Mouse (Mus musculus) hindbrain, embryonic 10.5 days (tissue): Measurements from ENCODE around the gene Grcc10. TPM values are rescaled to one million over a fixed set of nuclear protein-coding genes. Genes with fewer than 3 reads are reported as not detected.

ENCODE experiments used
- DNase-seq: peaks from one replicate; pipeline ENCODE4 v3.0.0-alpha.2; 2017; ENCODE audit warnings: low spot score
- H3K27ac ChIP-seq: fragments of 300-500 bp; sonication (generic); 2 replicates; pipeline ENCODE4 v1.5.1; 2016; ENCODE audit warnings: mild to moderate bottlenecking, moderate library complexity
- H3K27me3 ChIP-seq: fragments of 300-500 bp; sonication (generic); 2 replicates; pipeline ENCODE4 v1.6.1; 2016; ENCODE audit warnings: mild to moderate bottlenecking; ENCODE audit not compliant: poor library complexity, insufficient read depth, severe bottlenecking
- H3K36me3 ChIP-seq: fragments of 300-500 bp; sonication (generic); 2 replicates; pipeline ENCODE4 v1.6.1; 2016; ENCODE audit warnings: mild to moderate bottlenecking, moderate library complexity
- H3K4me1 ChIP-seq: fragments of 300-500 bp; sonication (generic); replicated peaks from 2 replicates; pipeline ENCODE4 v1.6.1; 2016; ENCODE audit warnings: mild to moderate bottlenecking
- H3K4me3 ChIP-seq: fragments of 300-500 bp; sonication (generic); 2 replicates; pipeline ENCODE4 v1.5.1; 2016; ENCODE audit warnings: mild to moderate bottlenecking, moderate library complexity
- H3K9me3 ChIP-seq: fragments of 300-500 bp; sonication (generic); 2 replicates; pipeline ENCODE4 v1.6.1; 2016; ENCODE audit warnings: mild to moderate bottlenecking, moderate library complexity
- whole genome bisulfite sequencing: fragments of 180-500 bp; shearing (Covaris S2); methylation state at CpG from one replicate; pipeline ENCODE4 v1.1.7; 2016; 5-methylcytosine and 5-hydroxymethylcytosine counted together
- polyA plus RNA-seq: library from polyadenylated mRNA; unstranded; fragments of >200 nt; fragmentation: Nextera tagmentation; extraction: Ambion mirVana; gene quantifications from 2 replicates; pipeline ENCODE4 v1.2.1, GENCODE M21; 2016

Gene Grcc10
- 446 and 555 TPM in 2 replicates for polyA plus RNA-seq

DNA sequence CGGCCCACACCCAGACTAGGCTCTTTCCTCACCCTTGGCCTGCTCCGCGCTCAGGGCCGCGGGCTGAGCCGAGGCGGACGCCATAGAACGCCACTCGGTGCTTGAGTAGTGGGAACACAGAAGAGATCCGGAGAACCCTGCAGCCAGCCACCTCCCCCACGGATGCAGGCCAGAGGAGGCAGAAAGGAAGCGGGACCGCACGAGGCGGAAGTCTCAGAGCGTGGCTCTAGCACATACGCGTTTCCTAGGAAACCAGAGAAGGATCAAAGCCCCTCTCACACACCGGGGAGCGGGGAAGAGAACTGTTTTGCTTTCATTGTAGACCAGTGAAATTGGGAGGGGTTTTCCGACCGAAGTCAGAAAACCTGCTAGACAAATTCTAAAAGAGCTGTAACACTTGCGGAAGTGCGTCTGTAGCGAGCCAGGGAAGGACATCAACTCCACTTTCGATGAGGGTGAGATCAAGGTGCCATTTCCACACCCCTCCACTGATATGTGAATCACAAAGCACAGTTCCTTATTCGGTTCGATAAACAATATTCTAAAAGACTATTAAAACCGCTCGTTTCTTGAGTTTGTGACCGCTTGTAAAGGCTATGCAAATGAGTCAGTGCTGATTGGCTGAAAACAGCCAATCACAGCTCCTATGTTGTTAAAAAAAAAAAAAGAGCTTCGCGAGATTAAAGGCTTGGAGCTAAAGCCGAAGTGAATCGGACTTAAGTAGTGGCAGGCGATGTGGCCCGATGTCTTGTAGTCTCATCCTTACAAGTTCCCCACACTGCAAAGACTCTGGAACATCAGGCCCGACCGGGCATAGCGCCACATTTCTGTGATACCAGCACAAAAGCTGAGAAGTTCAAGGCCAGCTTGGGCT, at the start of gene Grcc10:
Grcc10 (minus strand) TSS at position 487 of the 874 bp plus-strand sequence.
- H3K4me1 ChIP-seq, result peaks cover 59% of the 10 kb centered on the region
- no peaks in the 10 kb centered on the region for H3K9me3 ChIP-seq
- peaks cover 29% of the 10 kb centered on the region for H3K36me3 ChIP-seq
- DNase-seq, result peak; percentile 96
- H3K27me3 ChIP-seq, result no peaks in the 10 kb centered on the region
- H3K27ac ChIP-seq, result peak within 1 kb of the TSS; percentile 99
- under 1% methylated on average over 41 of the region's 41 CpGs for WGBS
- H3K4me3 ChIP-seq, result peak within 1 kb of the TSS; percentile 77

GRCm38 (mm10) chr6:124790121-124790520, 48.9 kb upstream of the Grcc10 start:
- H3K4me3 ChIP-seq, result no peak overlapping the region
- no peak overlapping the region for H3K27ac ChIP-seq
- H3K4me1 ChIP-seq, result 0 out of 2 replicates have a peak, but pooled peaks cover 2% of the 10 kb centered on the region
- no peaks in the 10 kb centered on the region for H3K36me3 ChIP-seq
- H3K9me3 ChIP-seq, result no peaks in the 10 kb centered on the region
- WGBS, result 69% methylated on average over 4 of the region's 4 CpGs
- no peak for DNase-seq
- H3K27me3 ChIP-seq, result no peaks in the 10 kb centered on the region

GRCm38 (mm10) chr6:124789519-124789918, 48.3 kb upstream of the Grcc10 start:
- no peaks in the 10 kb centered on the region for H3K27me3 ChIP-seq
- H3K36me3 ChIP-seq, result no peaks in the 10 kb centered on the region
- no peak overlapping the region for H3K27ac ChIP-seq
- 84% methylated on average over 4 of the region's 4 CpGs for WGBS
- 0 out of 2 replicates have a peak, but pooled peaks cover 2% of the 10 kb centered on the region for H3K4me1 ChIP-seq
- H3K9me3 ChIP-seq, result no peaks in the 10 kb centered on the region
- DNase-seq, result no peak
- H3K4me3 ChIP-seq, result no peak overlapping the region

DNA sequence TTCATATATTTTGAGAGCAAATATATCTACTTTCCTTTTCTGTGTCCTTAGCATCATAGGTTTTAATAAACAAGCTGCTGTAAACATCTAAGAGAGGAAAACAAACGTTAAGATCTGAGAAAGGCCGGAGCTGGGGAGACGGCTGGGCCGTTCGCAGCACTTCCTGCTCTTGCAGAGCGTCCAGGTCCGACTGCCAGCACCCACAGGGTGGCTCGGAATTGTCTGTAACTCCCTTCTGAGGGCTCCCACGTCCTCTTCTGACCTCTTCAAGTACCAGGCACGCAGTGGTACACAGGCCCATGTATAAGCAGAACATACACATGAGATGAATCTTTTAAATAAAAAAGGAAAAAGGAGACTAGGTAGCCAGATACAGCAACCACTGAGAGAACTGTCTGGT, 46.5 kb upstream of the Grcc10 start:
- no peaks in the 10 kb centered on the region for H3K36me3 ChIP-seq
- DNase-seq, result no peak
- H3K4me1 ChIP-seq, result peaks cover 5% of the 10 kb centered on the region; the same call in 1 of the 2 replicates
- H3K27ac ChIP-seq, result no peak overlapping the region
- H3K4me3 ChIP-seq, result no peak overlapping the region
- H3K9me3 ChIP-seq, result no peaks in the 10 kb centered on the region
- no peaks in the 10 kb centered on the region for H3K27me3 ChIP-seq
- 77% methylated on average over 10 of the region's 10 CpGs for WGBS

GRCm38 (mm10) chr6:124786756-124787420, 45.7 kb upstream of the Grcc10 start:
- no peak for DNase-seq
- Histone ChIP-seq H3K4me3 (no peak overlapping the region), H3K4me1 (peaks cover 10% of the 10 kb centered on the region), H3K36me3 (no peaks in the 10 kb centered on the region), H3K9me3 (no peaks in the 10 kb centered on the region), H3K27ac (no peak overlapping the region), H3K27me3 (no peaks in the 10 kb centered on the region)
- WGBS, result 60% methylated on average over 8 of the region's 8 CpGs

DNA sequence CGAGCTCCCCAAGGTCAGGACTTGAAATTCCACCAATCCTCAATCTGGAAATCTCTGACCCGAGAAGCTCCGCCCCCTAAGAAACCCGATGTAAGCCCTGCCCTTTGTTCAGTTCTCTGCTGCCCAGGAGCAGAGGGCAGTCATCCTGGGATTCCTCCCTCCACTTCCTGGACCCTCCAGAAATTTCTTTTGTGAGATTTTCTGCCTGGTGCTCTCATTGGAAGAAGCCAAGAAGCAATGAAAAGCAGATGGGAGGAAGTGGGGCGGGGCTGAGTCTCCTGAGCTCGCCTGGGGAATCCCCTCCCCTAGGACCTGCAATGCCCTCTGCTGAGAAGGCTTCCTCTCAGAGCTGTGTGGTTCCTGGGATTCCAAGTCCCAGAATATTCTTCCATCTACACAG, 41.3 kb upstream of the Grcc10 start:
- H3K4me3 ChIP-seq, result peak overlapping the region; percentile 31
- 20% methylated on average over 6 of the region's 6 CpGs for WGBS
- DNase-seq, result peak; percentile 45
- peak overlapping the region; percentile 73 for H3K27ac ChIP-seq
- H3K36me3 ChIP-seq, result no peaks in the 10 kb centered on the region
- no peaks in the 10 kb centered on the region for H3K9me3 ChIP-seq
- H3K27me3 ChIP-seq, result peaks cover 28% of the 10 kb centered on the region
- peaks cover 29% of the 10 kb centered on the region for H3K4me1 ChIP-seq

- no peak for DNase-seq
- 88% methylated on average over 7 of the region's 7 CpGs for WGBS
- no peak overlapping the region for H3K4me3 ChIP-seq
- H3K36me3 ChIP-seq, result no peaks in the 10 kb centered on the region
- peaks cover 34% of the 10 kb centered on the region for H3K27me3 ChIP-seq
- no peak overlapping the region for H3K27ac ChIP-seq
- no peaks in the 10 kb centered on the region for H3K9me3 ChIP-seq
- H3K4me1 ChIP-seq, result peaks cover 29% of the 10 kb centered on the region
These were observed 39.7 kb upstream of the Grcc10 start for GRCm38 (mm10) chr6:124780917-124781316.

DNA sequence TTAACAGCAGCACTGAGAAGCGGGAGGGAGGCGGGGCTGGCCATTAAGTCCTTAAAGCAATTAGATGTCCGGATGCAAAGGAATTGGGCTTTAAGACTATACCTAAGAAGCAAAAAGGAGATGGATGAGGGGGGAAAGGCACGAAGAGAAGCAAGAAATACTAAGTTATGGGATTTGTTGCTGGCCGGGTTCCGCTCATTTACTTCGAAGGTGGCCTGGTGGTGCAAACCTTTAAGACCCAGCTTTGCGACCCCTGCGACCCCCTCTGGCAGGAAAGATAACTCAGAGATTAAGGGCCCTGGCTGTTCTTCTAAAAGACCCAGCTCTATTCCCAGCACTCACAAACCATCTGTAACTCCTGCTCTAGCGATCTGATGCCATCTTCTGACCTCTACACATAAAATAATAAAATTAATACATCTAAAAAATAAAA, 38.8 kb upstream of the Grcc10 start:
- peak overlapping the region; percentile 53 for H3K4me3 ChIP-seq
- peaks cover 29% of the 10 kb centered on the region for H3K4me1 ChIP-seq
- H3K27me3 ChIP-seq, result peaks cover 34% of the 10 kb centered on the region
- H3K27ac ChIP-seq, result peak overlapping the region; percentile 60
- WGBS, result 3% methylated on average over 10 of the region's 10 CpGs
- no peaks in the 10 kb centered on the region for H3K9me3 ChIP-seq
- no peaks in the 10 kb centered on the region for H3K36me3 ChIP-seq
- no peak for DNase-seq

- H3K27ac ChIP-seq, result peak within 1 kb of the TSS; percentile 60
- 2% methylated on average over 23 of the region's 23 CpGs for WGBS
- H3K36me3 ChIP-seq, result no peaks in the 10 kb centered on the region
- no peaks in the 10 kb centered on the region for H3K9me3 ChIP-seq
- H3K4me1 ChIP-seq, result peaks cover 29% of the 10 kb centered on the region
- peak; percentile 76 for DNase-seq
- H3K27me3 ChIP-seq, result peaks cover 34% of the 10 kb centered on the region
- H3K4me3 ChIP-seq, result peak within 1 kb of the TSS; percentile 53
These were observed 38.2 kb upstream of the Grcc10 start, which contains the start of gene Lrrc23 for GRCm38 (mm10) chr6:124779222-124779983. Gene Lrrc23 (minus strand): TSS chr6:124779727.

GRCm38 (mm10) chr6:124770511-124770910, 29.3 kb upstream of the Grcc10 start:
- no peak for DNase-seq
- peaks cover 43% of the 10 kb centered on the region for H3K4me1 ChIP-seq
- peaks cover 72% of the 10 kb centered on the region for H3K27me3 ChIP-seq
- 87% methylated on average over 15 of the region's 15 CpGs for WGBS
- no peaks in the 10 kb centered on the region for H3K36me3 ChIP-seq
- H3K27ac ChIP-seq, result 0 out of 2 replicates have a peak overlapping the region, but pooled peaks have one; percentile 82
- H3K9me3 ChIP-seq, result no peaks in the 10 kb centered on the region
- no peak overlapping the region for H3K4me3 ChIP-seq

DNA sequence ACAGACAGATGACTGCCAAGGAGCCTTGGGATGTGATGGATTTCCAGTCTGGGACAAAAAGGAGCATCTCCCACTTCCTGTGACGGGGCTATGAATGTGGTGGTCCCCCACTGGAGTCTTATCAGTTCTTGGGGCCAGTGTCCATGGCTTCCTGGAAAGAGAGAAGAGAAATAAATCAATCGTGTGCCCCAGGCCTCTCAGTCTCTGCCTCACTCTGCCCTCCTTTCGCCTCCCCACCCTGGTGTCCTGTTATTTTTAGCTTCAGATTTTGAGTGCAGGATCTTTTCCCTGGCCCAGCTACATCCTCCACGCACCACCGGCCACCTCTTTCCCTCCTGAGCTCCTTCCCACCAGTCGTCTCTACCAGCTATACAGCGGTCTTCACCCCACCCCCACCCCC, 28.8 kb upstream of the Grcc10 start:
- Histone ChIP-seq H3K4me1 (peaks cover 43% of the 10 kb centered on the region), H3K36me3 (no peaks in the 10 kb centered on the region), H3K27me3 (peaks cover 72% of the 10 kb centered on the region), H3K4me3 (peak overlapping the region; percentile 65), H3K27ac (peak overlapping the region; percentile 82; the same call in 1 of the 2 replicates), H3K9me3 (no peaks in the 10 kb centered on the region)
- DNase-seq, result no peak
- 62% methylated on average over 7 of the region's 7 CpGs for WGBS

GRCm38 (mm10) chr6:124769101-124769765, 28.1 kb upstream of the Grcc10 start, which contains the start of gene Eno2:
Gene Eno2 (minus strand): TSS chr6:124769673.
- Histone ChIP-seq H3K9me3 (no peaks in the 10 kb centered on the region), H3K27me3 (peaks cover 74% of the 10 kb centered on the region), H3K27ac (peak within 1 kb of the TSS; percentile 82), H3K4me1 (peaks cover 43% of the 10 kb centered on the region), H3K36me3 (no peaks in the 10 kb centered on the region), H3K4me3 (peak within 1 kb of the TSS; percentile 65)
- peak; percentile 60 for DNase-seq
- WGBS, result 1% methylated on average over 54 of the region's 54 CpGs
